In genomic region chr11:79089027-79089426, GRCm38 (mm10) we compare ENCODE assay signal across 11 mouse cellular contexts. TPM values are rescaled to one million over a fixed set of nuclear protein-coding genes. Genes with fewer than 3 reads are reported as not detected.
DNase-seq lines count a peak whose midpoint lies in the region; ATAC-seq and TF ChIP-seq lines count a peak whose summit lies in the region.
"Had no signal": no experiment of that assay in that cellular context is flagged by ENCODE, and none has a peak within 500 bp of the region (broad histone marks: within the 10 kb centered on the region; RNA-seq: fewer than 3 reads in every experiment).

No protein-coding gene starts in this region.

- no peak overlapping the region for H3K9ac ChIP-seq in kidney, embryonic 16.5 days (replicated peaks; ENCODE audit: low read length)
- 0 out of 2 replicates have a peak overlapping the region, but pooled peaks have one; percentile 1 for H3K9ac ChIP-seq in forebrain, embryonic 14.5 days (ENCODE audit: low read length)

- ATAC-seq in kidney, embryonic 16.5 days (ENCODE audit: low FRiP score, low TSS enrichment) = no peak
- ATAC-seq in forebrain, embryonic 14.5 days = no peak

- no peak for DNase-seq in heart, embryonic 10.5 days (ENCODE audit: low spot score)
- DNase-seq in heart, postnatal 14 days = no peak
- DNase-seq in kidney, adult 9 months = no peak
- peak; percentile 37 for DNase-seq in forebrain, embryonic 14.5 days (ENCODE audit: low spot score)
- DNase-seq in cerebellum, postnatal 4 days (ENCODE audit: low spot score in 2 of 2) = no peak
- DNase-seq in layer of hippocampus, adult 9-10 months (ENCODE audit: low spot score) = no peak
- DNase-seq: kidney, postnatal 36 days; lung, postnatal 10 days had no signal

- no peaks in the 10 kb centered on the region for H3K9me3 ChIP-seq in heart, embryonic 10.5 days
- H3K9me3 ChIP-seq in kidney, embryonic 16.5 days (ENCODE audit: low read length) = no peaks in the 10 kb centered on the region
- H3K9me3 ChIP-seq in E14TG2a.4 (ENCODE audit: low read length) = no peaks in the 10 kb centered on the region
- H3K9me3 ChIP-seq in forebrain, embryonic 14.5 days (replicated peaks; ENCODE audit: control insufficient read depth, low read length) = no peaks in the 10 kb centered on the region

- WGBS in heart, embryonic 10.5 days = 36% methylated on average over 5 of the region's 5 CpGs
- 56% methylated on average over 5 of the region's 5 CpGs for WGBS in kidney, embryonic 16.5 days
- WGBS in forebrain, embryonic 14.5 days = 35% methylated on average over 5 of the region's 5 CpGs

- no peak overlapping the region for H3K4me3 ChIP-seq in heart, embryonic 10.5 days
- H3K4me3 ChIP-seq in kidney, embryonic 16.5 days (ENCODE audit: low read length) = no peak overlapping the region
- H3K4me3 ChIP-seq in E14TG2a.4 (replicated peaks; ENCODE audit: low read length) = peak overlapping the region; percentile 18; the same call in 1 of the 2 replicates
- H3K4me3 ChIP-seq in forebrain, embryonic 14.5 days (ENCODE audit: low read depth, low read length) = no peak overlapping the region
- H3K4me3 ChIP-seq: myocyte had no signal

- peak overlapping the region; percentile 56 for H3K27ac ChIP-seq in heart, embryonic 10.5 days
- 0 out of 2 replicates have a peak overlapping the region, but pooled peaks have one; percentile 18 for H3K27ac ChIP-seq in kidney, embryonic 16.5 days (ENCODE audit: low read length)
- H3K27ac ChIP-seq in forebrain, embryonic 14.5 days (ENCODE audit: low read depth, low read length) = no peak overlapping the region

- peaks cover 78% of the 10 kb centered on the region for H3K4me1 ChIP-seq in heart, embryonic 10.5 days
- peaks cover 14% of the 10 kb centered on the region; the same call in 1 of the 2 replicates for H3K4me1 ChIP-seq in kidney, embryonic 16.5 days (ENCODE audit: insufficient read depth, low read length)
- peaks cover 83% of the 10 kb centered on the region for H3K4me1 ChIP-seq in E14TG2a.4 (replicated peaks; ENCODE audit: low read depth, low read length)
- no peaks in the 10 kb centered on the region; the same call in 1 of the 2 replicates for H3K4me1 ChIP-seq in forebrain, embryonic 14.5 days (ENCODE audit: control insufficient read depth, insufficient read depth, low read length)

- H3K27me3 ChIP-seq in heart, embryonic 10.5 days (ENCODE audit: insufficient read depth, poor library complexity, severe bottlenecking) = no peaks in the 10 kb centered on the region
- H3K27me3 ChIP-seq in kidney, embryonic 16.5 days (ENCODE audit: insufficient read depth, low read length) = no peaks in the 10 kb centered on the region
- H3K27me3 ChIP-seq in E14TG2a.4 (ENCODE audit: insufficient read depth, low read length) = no peaks in the 10 kb centered on the region
- H3K27me3 ChIP-seq in forebrain, embryonic 14.5 days (replicated peaks; ENCODE audit: control insufficient read depth, insufficient read depth, low read length) = no peaks in the 10 kb centered on the region

- no peak for TF ChIP-seq CTCF in E14TG2a.4 (conservative IDR thresholded peaks at IDR 0.05; ENCODE audit: low read length)

- H3K36me3 ChIP-seq in heart, embryonic 10.5 days = no peaks in the 10 kb centered on the region
- no peaks in the 10 kb centered on the region for H3K36me3 ChIP-seq in kidney, embryonic 16.5 days (ENCODE audit: insufficient read depth, low read length)
- no peaks in the 10 kb centered on the region for H3K36me3 ChIP-seq in E14TG2a.4 (ENCODE audit: insufficient read depth, low read length)
- no peaks in the 10 kb centered on the region for H3K36me3 ChIP-seq in forebrain, embryonic 14.5 days (ENCODE audit: control insufficient read depth, insufficient read depth, low read length)

- H3K4me2 ChIP-seq in kidney, embryonic 16.5 days (replicated peaks; ENCODE audit: low read depth, low read length) = no peak overlapping the region
- no peak overlapping the region for H3K4me2 ChIP-seq in forebrain, embryonic 14.5 days (ENCODE audit: low read length)

- intact Hi-C loops in heart, postnatal 14 days (cut with DNase I) = no loop called here

RNA-seq across cellular contexts. Expression of gene Ksr1, which starts 57.2 kb away (rescaled TPM):
- 1.9 and 3.3 TPM in 2 replicates for polyA plus RNA-seq in heart, embryonic 10.5 days (2016; fragmentation: Nextera tagmentation; extraction: Ambion mirVana)
- 10 to 100 TPM; 10.2 to 10.7 TPM for total RNA-seq in heart, postnatal 14 days (2021)
- polyA plus RNA-seq in kidney, embryonic 16.5 days (2015; fragmentation: Nextera tagmentation; extraction: Ambion mirVana) = 3.5 and 3.8 TPM in 2 replicates
- polyA plus RNA-seq in forebrain, embryonic 14.5 days (2014; fragmentation: Nextera tagmentation; extraction: Ambion mirVana) = 4.7 and 7.2 TPM in 2 replicates
